Mouse (Mus musculus) heart, postnatal 0 days (tissue): ENCODE data around the gene Fgfr2. TPM values are rescaled to one million over a fixed set of nuclear protein-coding genes. Genes with fewer than 3 reads are reported as not detected.

ENCODE experiments used
- ATAC-seq: fragments of 200-750 bp; cut with Nextera tagmentation; 2 replicates; pipeline ENCODE4 v1.8.0; 2017; ENCODE audit warnings: low read depth, moderate number of reproducible peaks, moderate library complexity; ENCODE audit not compliant: insufficient read depth
- DNase-seq: peaks from one replicate; pipeline ENCODE4 v3.0.0-alpha.2; 2016; ENCODE audit warnings: low spot score
- H3K27ac ChIP-seq: fragments of 300-500 bp; sonication (generic); 2 replicates; pipeline ENCODE4 v1.5.1; 2014; ENCODE audit warnings: low read depth, mild to moderate bottlenecking
- H3K27me3 ChIP-seq: fragments of 300-500 bp; sonication (generic); 2 replicates; pipeline ENCODE4 v1.6.1; 2014; ENCODE audit warnings: low read length, mixed read lengths; ENCODE audit not compliant: control insufficient read depth, insufficient read depth
- H3K36me3 ChIP-seq: fragments of 300-500 bp; sonication (generic); replicated peaks from 2 replicates; pipeline ENCODE4 v1.6.1; 2014; ENCODE audit warnings: low read length, mixed read lengths; ENCODE audit not compliant: control insufficient read depth, insufficient read depth
- H3K4me1 ChIP-seq: fragments of 300-500 bp; sonication (generic); 2 replicates; pipeline ENCODE4 v1.6.1; 2014; ENCODE audit warnings: antibody characterized with exemption; ENCODE audit not compliant: control insufficient read depth, insufficient read depth
- H3K4me2 ChIP-seq: fragments of 300-500 bp; sonication (generic); 2 replicates; pipeline ENCODE4 v1.6.1; 2014; ENCODE audit warnings: low read depth, mild to moderate bottlenecking, low read length, moderate library complexity
- H3K4me3 ChIP-seq: fragments of 300-500 bp; sonication (generic); 2 replicates; pipeline ENCODE4 v1.5.1; 2014; ENCODE audit warnings: low read depth, low read length
- H3K9ac ChIP-seq: fragments of 300-500 bp; sonication (generic); replicated peaks from 2 replicates; pipeline ENCODE4 v1.6.1; 2014; ENCODE audit warnings: low read depth, low read length, mixed read lengths
- H3K9me3 ChIP-seq: fragments of 300-500 bp; sonication (generic); replicated peaks from 2 replicates; pipeline ENCODE4 v1.6.1; 2016; ENCODE audit warnings: low read length; ENCODE audit not compliant: control insufficient read depth
- CTCF ChIP-seq: IDR thresholded peaks from 2 replicates; pipeline ENCODE4 v1.5.1; 2016; ENCODE audit warnings: antibody characterized with exemption, control low read depth, low read depth
- EP300 ChIP-seq: IDR thresholded peaks from 2 replicates; pipeline ENCODE4 v1.6.1; 2016; ENCODE audit warnings: antibody characterized with exemption, low read depth
- WGBS: fragments of 180-500 bp; shearing (Covaris S2); extraction: QIAGEN DNeasy Blood & Tissue Kit; methylation state at CpG from one replicate; pipeline ENCODE4 v1.1.7; 2014; 5-methylcytosine and 5-hydroxymethylcytosine counted together
- polyA plus RNA-seq: library from polyadenylated mRNA; unstranded; fragments of >200 nt; fragmentation: Nextera tagmentation; extraction: Ambion mirVana; gene quantifications from 2 replicates; pipeline ENCODE4 v1.2.1, GENCODE M21; 2015
- total RNA-seq: library from RNA; depleted of rRNA; stranded (reverse); fragments of >200 nt; gene quantifications from 2 replicates; pipeline ENCODE4 v1.2.3, GENCODE M21; 2014; ENCODE audit warnings: low replicate concordance

Gene Fgfr2
- total and polyA plus RNA-seq, 2 experiments from 2014 or later, result 3.8 to 11.5 TPM

DNA sequence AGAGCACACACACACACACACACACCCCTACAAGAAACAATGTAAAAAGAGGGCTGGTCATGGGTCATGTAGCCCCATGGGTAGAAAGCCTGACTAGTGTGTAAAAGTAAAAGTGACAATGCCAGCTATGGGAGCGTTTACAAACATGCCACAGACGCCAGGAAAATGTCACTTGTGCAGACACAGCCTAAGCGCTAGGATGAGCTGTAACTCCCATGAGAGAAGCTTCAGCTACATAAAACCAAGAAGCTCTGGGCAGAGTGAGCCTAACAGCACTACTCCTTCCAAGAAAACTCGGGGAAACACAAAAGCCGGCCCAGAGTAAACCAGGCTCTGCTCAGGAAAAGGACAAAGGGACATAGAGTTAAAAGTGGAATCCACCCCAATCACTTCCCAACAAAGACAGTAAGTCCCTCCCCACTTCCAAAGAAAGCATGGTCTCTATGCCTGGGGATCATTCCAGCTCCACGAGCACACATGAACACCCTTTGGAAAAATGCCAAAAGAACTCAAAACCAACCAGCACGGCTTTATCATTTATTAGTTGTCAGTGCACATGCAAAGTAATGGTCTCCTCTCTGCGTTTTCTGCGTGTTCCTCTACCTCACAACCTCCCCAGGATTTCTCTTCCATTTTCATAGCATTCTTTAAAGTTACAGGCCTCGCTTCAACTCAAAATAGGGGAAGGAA lies 899.6 kb downstream of the Fgfr2 start:
- Histone ChIP-seq H3K27ac (no peak overlapping the region), H3K4me1 (no peaks in the 10 kb centered on the region), H3K4me3 (no peak overlapping the region), H3K9me3 (no peaks in the 10 kb centered on the region), H3K36me3 (no peaks in the 10 kb centered on the region), H3K4me2 (no peak overlapping the region), H3K27me3 (no peaks in the 10 kb centered on the region), H3K9ac (no peak overlapping the region)
- no peak for TF ChIP-seq EP300
- TF ChIP-seq CTCF, result no peak
- no peak for ATAC-seq
- DNase-seq, result no peak
- 44% methylated on average over 10 of the region's 10 CpGs for WGBS

- DNase-seq, result no peak
Measured at GRCm38 (mm10) chr7:132214031-132214430, 909.1 kb downstream of the Fgfr2 start.

DNA sequence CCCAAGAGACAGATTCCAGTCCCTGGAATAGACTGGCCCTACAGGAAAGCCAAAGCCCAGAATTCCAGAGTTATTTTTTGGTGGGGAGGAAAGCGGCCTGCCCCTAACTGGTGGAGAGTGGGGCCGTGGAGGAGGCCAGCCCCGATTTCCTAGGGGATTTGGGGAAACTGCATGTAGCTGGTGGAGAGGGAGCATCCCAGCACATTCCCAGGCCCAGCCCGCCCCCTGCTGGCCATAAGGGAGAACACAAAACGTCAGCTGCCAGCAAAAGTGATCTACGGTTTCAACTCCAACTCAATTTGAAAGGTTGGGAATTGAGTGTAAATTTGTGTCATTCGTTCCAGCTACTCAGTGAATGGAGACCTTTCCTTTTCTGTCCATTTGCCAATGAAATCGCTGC lies 909.7 kb downstream of the Fgfr2 start:
- TF ChIP-seq CTCF, result peak; percentile 88
- TF ChIP-seq EP300, result no peak
- no peaks in the 10 kb centered on the region for H3K9me3 ChIP-seq
- WGBS, result 3% methylated on average over 8 of the region's 8 CpGs
- no peak overlapping the region for H3K4me3 ChIP-seq
- no peak overlapping the region for H3K9ac ChIP-seq
- 0 out of 2 replicates have a peak, but pooled peaks cover 4% of the 10 kb centered on the region for H3K27me3 ChIP-seq
- H3K4me2 ChIP-seq, result no peak overlapping the region
- H3K4me1 ChIP-seq, result no peaks in the 10 kb centered on the region
- DNase-seq (peak; percentile 53), ATAC-seq (no peak; the same call in 1 of the 2 replicates)
- no peak overlapping the region for H3K27ac ChIP-seq
- H3K36me3 ChIP-seq, result no peaks in the 10 kb centered on the region

More at GRCm38 (mm10) chr7:132214031-132214430, 909.1 kb downstream of the Fgfr2 start:
- 0 out of 2 replicates have a peak, but pooled peaks cover 4% of the 10 kb centered on the region for H3K27me3 ChIP-seq
- no peaks in the 10 kb centered on the region for H3K36me3 ChIP-seq
- H3K9me3 ChIP-seq, result no peaks in the 10 kb centered on the region
- ATAC-seq, result no peak
- no peaks in the 10 kb centered on the region for H3K4me1 ChIP-seq
- TF ChIP-seq CTCF (no peak), EP300 (no peak)
- WGBS, result 63% methylated on average over 10 of the region's 10 CpGs
- H3K27ac ChIP-seq, result no peak overlapping the region
- H3K9ac ChIP-seq, result no peak overlapping the region
- no peak overlapping the region for H3K4me3 ChIP-seq
- H3K4me2 ChIP-seq, result no peak overlapping the region

GRCm38 (mm10) chr7:132211920-132212701 lies 911.0 kb downstream of the Fgfr2 start:
- Histone ChIP-seq H3K9me3 (no peaks in the 10 kb centered on the region), H3K36me3 (no peaks in the 10 kb centered on the region), H3K4me2 (no peak overlapping the region), H3K27ac (no peak overlapping the region), H3K27me3 (0 out of 2 replicates have a peak, but pooled peaks cover 4% of the 10 kb centered on the region), H3K9ac (no peak overlapping the region), H3K4me1 (no peaks in the 10 kb centered on the region), H3K4me3 (no peak overlapping the region)
- 68% methylated on average over 6 of the region's 6 CpGs for WGBS
- TF ChIP-seq EP300 (no peak), CTCF (no peak)
- DNase-seq (no peak), ATAC-seq (peak; percentile 22; the same call in 1 of the 2 replicates)

- Histone ChIP-seq H3K27ac (no peak overlapping the region), H3K4me2 (no peak overlapping the region), H3K4me3 (no peak overlapping the region), H3K4me1 (no peaks in the 10 kb centered on the region), H3K9me3 (no peaks in the 10 kb centered on the region), H3K9ac (no peak overlapping the region), H3K36me3 (no peaks in the 10 kb centered on the region), H3K27me3 (no peaks in the 10 kb centered on the region)
- DNase-seq (no peak), ATAC-seq (no peak)
- TF ChIP-seq EP300 (no peak), CTCF (no peak)
- 78% methylated on average over 5 of the region's 5 CpGs for WGBS
Measured at GRCm38 (mm10) chr7:132210616-132211015, 912.5 kb downstream of the Fgfr2 start.
